Mouse (Mus musculus) layer of hippocampus, postnatal 36 days (tissue): ENCODE measurements around the gene Nudt3. TPM values are rescaled to one million over a fixed set of nuclear protein-coding genes. Genes with fewer than 3 reads are reported as not detected.

Experiments
- DNase-seq, 2 experiments: peaks; one replicate each; pipeline ENCODE4 v3.0.0; 2022
- total RNA-seq, 2 experiments: library from RNA; stranded (reverse); gene quantifications; 2 replicates each; pipeline ENCODE4 v1.2.3; 2021

Gene Nudt3
- total RNA-seq, 2 experiments from 2014 or later, result 564 to 566 TPM

DNA sequence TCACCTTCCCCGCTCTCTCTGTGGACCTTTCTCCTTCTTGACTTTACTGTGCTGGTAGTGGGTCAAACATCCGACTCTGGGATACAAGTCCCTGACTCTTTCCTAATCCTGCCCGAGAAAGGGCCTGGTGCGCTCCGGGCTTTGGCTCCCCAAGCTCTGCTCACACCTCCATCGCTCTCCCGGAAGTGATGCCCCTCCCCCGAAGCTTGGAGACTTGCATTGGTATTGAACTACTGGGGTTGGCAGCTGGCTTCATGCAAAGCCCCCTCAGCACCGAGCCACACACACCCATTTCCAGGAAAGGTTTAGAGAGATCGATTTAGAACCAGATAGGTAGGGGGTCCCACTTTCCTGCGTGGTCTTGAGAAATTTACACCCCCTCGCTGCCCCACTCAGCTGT, 77.3 kb downstream of the Nudt3 start:
- no peak for DNase-seq

DNA sequence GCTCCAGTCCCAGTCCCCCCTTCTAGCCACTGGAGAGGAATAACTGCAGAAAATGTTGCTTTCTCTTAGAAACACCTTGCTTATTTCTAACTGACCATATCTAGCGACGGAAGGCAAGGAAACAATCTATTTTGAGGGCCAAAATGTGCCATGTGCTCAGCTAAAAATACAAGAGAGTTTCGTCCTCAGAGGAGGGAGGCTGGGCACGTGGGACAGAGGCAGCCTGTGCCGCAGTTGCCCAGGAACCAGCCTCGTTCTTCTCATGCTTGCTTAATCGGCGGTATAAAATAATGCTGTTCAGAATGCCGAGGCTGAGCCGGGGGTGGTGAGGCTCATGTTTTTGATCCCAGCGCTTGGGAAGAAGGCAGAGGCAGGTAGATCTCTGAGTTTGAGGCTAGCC, 78.7 kb downstream of the Nudt3 start:
- DNase-seq, result no peak

- DNase-seq, result no peak
These were observed 81.3 kb downstream of the Nudt3 start for GRCm38 (mm10) chr17:27541984-27542383.

- DNase-seq, result no peak
These were observed 82.0 kb downstream of the Nudt3 start for GRCm38 (mm10) chr17:27541261-27541660.

- peak; percentile 87 to 88 for DNase-seq
These were observed 88.6 kb downstream of the Nudt3 start for GRCm38 (mm10) chr17:27534718-27535117.

- DNase-seq, result no peak
These were observed 89.9 kb downstream of the Nudt3 start for GRCm38 (mm10) chr17:27533354-27533753.

DNA sequence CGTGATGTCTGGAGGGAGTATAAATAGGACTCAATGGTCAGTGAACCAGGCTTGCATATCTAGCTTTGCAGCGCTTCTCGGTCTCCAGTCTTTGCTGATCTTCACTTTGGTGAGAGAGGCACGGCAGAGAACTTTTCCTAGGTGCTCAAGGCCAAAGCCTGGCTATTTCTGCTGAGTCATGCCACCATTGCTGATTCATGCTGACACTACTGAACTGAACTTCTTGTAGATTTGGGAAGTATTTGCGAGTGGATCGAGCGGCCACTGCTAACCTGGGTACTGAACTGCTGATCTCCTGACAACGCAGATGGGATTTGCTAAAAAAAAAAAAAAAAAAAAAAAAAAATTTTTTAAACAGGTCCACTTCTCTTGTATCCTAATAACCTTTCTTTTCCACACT, 91.2 kb downstream of the Nudt3 start:
- DNase-seq, result no peak

Other genes with a start within 250 kb of the Nudt3 start
- gene Grm4, start 102.1 kb downstream of the Nudt3 start, total RNA-seq, result 1 to 10 TPM; 8.9 to 9.6 TPM
- gene Hmga1, start 67.0 kb downstream of the Nudt3 start, total RNA-seq, result 10 to 100 TPM; 35.2 to 36.0 TPM
- 10 to 100 TPM; 62.6 to 63.9 TPM for gene AI413582, start 57.7 kb downstream of the Nudt3 start, total RNA-seq
- not detected for gene RPS10-NUDT3, start 11.7 kb upstream of the Nudt3 start, total RNA-seq
- gene Rps10, start 13.2 kb upstream of the Nudt3 start, total RNA-seq, result 100 to 1,000 TPM; 444 to 462 TPM
- gene Pacsin1, start 32.0 kb upstream of the Nudt3 start, total RNA-seq, result 100 to 1,000 TPM; 310 to 319 TPM
- under 1 TPM in 1 of 2 experiments, not detected in 1; 0.90 TPM for gene Spdef, start 105.5 kb upstream of the Nudt3 start, total RNA-seq
- gene D17Wsu92e, start 197.2 kb upstream of the Nudt3 start, total RNA-seq, result 100 to 1,000 TPM; 191 to 194 TPM
- 10 to 100 TPM; 49.7 to 51.5 TPM for gene Snrpc, start 214.7 kb upstream of the Nudt3 start, total RNA-seq
- gene Uhrf1bp1, start 232.9 kb upstream of the Nudt3 start, total RNA-seq, result 10 to 100 TPM; 14.5 to 16.9 TPM